Mouse (Mus musculus) left cerebral cortex, adult 11 months (tissue): Measurements from ENCODE around the gene Fastkd5.
"Not testable (repeated sequence)": the region's sequence is repeated elsewhere in the genome, so short reads cannot be mapped to it uniquely, and the experiment has no call there.

Source experiments
- DNase-seq: peaks from one replicate; pipeline ENCODE4 v3.0.0; 2022; ENCODE audit warnings: low spot score

Gene Fastkd5

DNA sequence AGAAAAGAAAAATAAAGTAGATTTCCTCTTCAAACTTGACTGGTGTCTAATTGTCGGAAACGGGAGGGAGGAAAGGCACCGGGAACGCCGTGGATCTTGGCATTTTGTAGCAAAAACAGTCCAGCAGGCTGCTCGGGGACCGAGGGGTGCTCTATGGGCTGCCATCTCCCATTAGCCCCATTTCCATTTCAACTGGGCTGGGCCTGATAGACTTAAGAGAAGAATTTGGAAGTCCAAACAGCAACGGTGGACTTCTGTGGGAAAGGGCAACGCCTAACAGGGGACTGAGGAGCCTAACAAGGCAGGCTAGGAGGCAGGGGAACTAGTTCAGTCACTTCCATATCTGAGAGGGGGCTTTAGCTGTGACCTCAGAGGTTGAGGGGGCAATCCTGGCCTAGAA, 52.8 kb downstream of the Fastkd5 start:
- DNase-seq: no peak

DNA sequence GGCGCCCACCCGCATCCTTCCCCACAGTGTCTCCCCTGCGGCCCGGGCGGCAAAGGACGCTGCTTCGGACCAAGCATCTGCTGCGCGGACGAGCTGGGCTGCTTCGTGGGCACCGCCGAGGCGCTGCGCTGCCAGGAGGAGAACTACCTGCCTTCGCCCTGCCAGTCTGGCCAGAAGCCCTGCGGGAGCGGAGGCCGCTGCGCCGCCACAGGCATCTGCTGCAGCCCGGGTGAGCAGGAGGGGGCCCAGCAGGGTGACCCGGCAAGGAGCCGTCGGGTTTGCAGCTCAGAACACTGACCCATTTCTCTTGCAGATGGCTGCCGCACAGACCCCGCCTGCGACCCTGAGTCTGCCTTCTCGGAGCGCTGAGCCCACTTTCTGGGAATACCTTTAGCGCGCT, 53.3 kb downstream of the Fastkd5 start:
- not testable (repeated sequence) for DNase-seq

DNA sequence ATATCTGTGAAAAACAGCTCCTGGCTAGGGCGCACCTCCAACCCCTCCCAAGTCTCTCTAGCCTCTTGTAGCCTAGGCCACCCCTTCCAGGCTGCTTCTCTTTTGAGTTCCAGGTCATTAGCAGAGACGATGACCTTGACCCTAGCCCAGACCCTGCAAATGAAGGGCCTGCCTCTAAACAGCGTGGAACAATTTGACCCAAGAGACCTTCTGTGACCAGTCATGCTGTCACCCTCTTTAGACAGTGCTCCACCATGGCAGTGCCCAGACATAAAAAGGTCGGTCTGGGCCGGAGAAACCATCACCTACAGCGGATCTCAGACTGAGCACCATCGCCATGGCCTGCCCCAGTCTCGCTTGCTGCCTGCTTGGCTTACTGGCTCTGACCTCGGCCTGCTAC, 54.0 kb downstream of the Fastkd5 start, which contains the start of gene Oxt:
Gene Oxt (plus strand): TSS at position 301 of the 400 bp plus-strand sequence.
- no peak for DNase-seq

DNA sequence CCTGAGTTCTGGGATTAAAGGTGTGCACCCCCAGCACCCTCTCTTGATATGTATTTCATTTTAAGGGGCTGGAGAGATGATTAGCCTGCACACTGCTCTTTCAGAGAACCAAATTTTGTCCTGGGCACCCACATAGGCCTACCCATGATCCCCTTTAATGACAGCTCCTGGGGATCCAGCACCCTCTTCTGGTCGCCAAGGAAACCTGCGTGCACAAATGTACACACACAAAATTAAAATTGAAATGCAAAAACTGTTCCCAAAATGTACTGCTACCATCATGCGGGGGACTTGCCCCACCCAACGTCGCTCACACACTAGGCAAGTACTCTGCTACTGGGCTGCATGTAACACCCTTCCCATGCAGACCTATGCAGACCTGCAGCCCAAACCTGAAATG, 54.9 kb downstream of the Fastkd5 start:
- no peak for DNase-seq

DNA sequence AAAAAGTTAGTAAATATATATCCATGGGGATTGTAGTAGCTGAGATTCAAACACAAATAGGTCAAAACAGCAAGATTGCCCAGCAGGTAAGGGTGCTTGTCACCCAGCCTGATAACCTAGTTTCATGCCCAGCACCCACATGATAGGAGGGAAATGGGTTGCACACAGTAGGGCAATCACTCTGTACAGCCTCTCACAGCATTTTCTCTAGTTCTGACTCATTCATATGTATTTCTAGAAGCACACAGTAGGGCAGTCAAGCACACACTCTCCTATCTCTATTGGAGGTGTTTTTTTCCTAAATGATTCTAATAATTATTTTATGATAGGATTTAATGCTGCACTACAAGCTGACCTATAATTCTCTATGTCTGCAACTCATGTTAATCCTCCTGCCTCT, 59.9 kb downstream of the Fastkd5 start:
- DNase-seq: no peak

DNA sequence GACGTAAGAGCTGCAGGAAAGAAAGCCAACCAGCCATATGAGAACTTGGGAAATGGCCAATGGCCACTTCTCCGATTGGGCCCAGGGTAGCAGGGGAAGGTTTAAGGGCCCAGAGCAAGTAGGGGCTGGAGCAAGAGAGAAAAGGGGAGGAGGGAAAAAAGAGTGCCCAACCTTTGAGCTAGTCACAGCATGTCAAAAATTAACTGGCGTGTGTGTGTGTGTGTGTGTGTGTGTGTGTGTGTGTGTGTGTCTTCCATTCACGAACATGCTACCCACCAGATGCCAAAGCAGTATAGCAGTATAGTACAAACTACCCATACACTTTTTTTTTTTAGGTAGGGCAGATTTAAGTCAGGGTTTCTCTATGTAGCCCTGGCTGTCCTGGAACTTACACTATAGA, 60.9 kb downstream of the Fastkd5 start:
- no peak for DNase-seq

DNA sequence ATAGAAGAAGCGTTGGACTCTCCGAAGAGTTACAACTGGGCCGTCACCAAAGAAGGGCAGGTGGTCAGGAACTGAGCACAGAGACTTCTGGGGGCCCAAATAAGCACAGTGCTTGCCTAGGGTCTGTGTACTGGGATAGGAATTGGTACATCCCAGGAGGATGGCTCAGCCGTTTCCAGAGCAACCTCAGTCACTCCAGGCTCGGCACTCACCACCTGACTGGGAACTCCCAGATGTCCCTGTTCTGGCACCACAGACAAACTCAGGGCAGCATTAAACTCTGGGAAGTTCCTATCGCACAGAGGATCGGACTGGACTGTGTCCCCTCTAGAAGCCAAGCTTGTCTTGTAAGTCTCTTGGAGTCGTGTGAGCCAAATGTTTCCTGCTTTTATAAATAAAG, 64.8 kb downstream of the Fastkd5 start:
- DNase-seq: no peak

DNA sequence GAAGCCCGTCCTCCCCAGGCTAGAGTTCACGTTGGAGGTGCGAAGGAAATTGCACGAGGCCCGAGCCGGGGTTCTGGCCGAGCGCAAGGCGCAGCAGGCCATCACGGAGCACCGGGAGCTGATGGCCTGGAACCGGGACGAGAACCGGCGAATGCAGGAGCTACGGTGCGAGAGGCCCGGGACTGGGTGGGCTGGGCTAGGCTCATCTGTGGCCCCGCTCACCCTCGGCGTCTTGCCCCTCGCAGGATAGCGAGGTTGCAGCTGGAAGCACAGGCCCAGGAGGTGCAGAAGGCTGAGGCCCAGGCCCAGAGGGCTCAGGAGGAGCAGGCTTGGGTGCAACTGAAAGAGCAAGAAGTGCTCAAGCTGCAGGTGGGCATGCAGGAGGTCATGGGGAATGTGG, 65.8 kb downstream of the Fastkd5 start:
- no peak for DNase-seq
